Mouse (Mus musculus) stomach, postnatal 0 days (tissue): ENCODE data around the gene Gipc2.

Source experiments
- CTCF ChIP-seq: IDR thresholded peaks from 2 replicates; pipeline ENCODE4 v1.5.1; 2016; ENCODE audit warnings: antibody characterized with exemption, low read depth, mild to moderate bottlenecking, moderate library complexity
- EP300 ChIP-seq: optimal IDR thresholded peaks from 2 replicates; pipeline ENCODE3; 2016; ENCODE audit warnings: antibody characterized with exemption

DNA sequence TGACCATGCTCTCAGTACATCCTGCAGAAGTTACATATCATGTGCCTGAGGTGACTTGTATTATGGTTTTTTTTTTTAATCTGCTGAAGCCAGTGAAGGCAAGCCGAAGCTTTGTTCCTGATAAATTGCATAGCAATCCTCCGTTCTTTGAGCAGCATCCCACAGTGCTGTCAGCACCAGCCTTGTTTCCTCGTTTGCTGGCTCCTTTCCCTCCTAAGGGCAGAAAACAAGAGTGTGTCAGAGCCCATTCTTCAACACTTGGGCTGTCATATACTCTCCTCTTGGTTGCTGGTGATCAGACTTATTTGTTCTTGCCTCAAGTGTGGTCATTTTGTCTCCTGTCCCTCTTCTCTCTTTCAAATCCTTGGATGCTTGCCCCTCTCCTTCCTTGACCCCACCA lies 103.2 kb downstream of the Gipc2 start:
- TF ChIP-seq CTCF (no peak), EP300 (no peak)
